Mouse (Mus musculus): ENCODE data around the gene Prss37.
A peak's percentile ranks its signal among the peaks of the same experiment; 100 is the strongest.

Prss37 gene

DNA sequence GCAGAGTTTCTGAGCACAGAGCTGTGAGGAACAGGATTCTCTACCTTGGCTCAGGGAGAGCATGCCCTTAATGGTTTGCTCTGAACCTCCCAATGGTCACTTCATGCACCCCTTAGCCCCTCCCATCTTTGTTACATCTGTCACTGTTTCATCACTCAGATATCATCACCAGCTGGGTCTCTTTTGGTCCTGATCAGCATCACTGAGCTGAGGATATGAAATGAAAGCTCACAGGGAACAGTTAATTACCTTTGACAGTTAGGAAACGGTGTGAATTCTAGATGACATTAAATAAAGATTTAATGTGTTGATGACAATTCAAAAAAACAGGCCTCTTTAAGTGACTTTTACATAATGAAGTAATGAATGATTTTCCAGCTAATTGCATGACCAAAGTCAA is at the start of gene Prss37:
Prss37 (minus strand) TSS at position 101 of the 400 bp plus-strand sequence.
- DNase-seq (ENCODE audit: low spot score in 2 of 2), result no peak

DNA sequence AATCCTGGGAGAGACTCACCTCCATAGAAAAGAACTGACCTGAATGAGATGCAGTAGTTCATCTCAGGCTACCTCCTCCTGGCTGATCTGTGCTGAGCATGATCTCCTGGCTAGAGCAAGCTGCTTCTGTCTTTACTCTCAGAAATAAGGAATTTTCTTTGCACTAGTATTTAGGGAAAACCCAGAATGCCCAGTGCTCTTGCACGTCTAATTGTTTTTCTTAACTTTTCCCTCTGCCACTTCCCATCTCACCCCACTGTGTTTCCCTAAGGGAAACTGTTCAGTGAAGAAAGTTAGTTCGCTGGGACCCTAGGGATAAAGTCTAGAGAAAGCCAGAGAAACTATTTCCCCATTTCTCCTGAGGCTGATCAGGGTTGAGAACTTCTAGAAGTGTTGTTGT is 35.6 kb upstream of the Prss37 start, which contains the start of gene Olfr461:
Olfr461 (minus strand) TSS at position 101 of the 400 bp plus-strand sequence.
- DNase-seq (ENCODE audit: low spot score in 2 of 2), result no peak

- DNase-seq (ENCODE audit: low spot score in 2 of 2), result no peak
Observed at GRCm38 (mm10) chr6:40544690-40545089, 25.4 kb upstream of the Prss37 start.

- DNase-seq (ENCODE audit: low spot score in 2 of 2), result no peak
Observed at GRCm38 (mm10) chr6:40493229-40493628, 26.1 kb downstream of the Prss37 start, which contains the start of gene Tas2r108. Gene Tas2r108, plus strand, starts transcription at chr6:40493529.

DNA sequence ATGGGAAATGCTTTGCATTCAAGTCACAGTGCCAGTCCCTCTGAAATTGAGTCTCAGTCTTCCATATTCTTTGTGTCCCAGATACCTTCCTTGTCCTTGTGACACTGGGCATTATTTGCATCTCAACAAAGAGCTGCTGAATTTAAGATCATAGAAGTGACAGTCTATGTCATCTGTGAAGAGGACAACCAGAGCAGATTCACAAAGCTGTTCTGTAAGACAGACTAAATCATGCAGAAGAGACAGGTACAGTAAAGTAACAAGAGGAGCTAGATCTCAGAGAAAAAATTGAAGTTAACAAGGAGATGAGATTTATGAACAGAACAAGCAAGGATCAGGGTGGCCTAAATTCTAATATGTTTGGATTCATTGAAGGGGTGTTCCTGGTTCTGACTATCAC is 28.4 kb downstream of the Prss37 start, which contains the start of gene Tas2r137:
Tas2r137 (plus strand) TSS at position 301 of the 400 bp plus-strand sequence.
- DNase-seq (ENCODE audit: low spot score in 2 of 2), result no peak

DNA sequence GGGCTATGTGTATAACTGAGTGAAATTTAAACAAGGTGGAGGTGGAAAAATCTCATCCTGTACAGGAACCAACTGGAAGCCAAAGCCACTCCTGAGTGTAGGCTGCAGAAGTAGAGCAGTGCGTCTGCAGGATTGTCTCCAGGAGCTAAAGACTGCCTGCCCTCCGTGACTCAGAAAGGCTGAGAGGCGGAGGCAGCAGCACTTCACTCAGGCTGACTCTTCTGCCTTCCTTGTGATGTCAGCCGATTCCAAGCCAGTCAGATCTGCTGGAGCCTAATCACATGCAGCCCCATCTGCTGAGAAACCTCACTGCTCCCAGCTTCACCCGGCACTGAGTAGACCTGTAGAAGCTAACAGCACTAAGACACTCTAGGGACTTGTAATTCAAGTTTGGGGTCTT is 37.0 kb downstream of the Prss37 start:
- no peak for DNase-seq (ENCODE audit: low spot score in 2 of 2)

- no peak for DNase-seq (ENCODE audit: low spot score in 2 of 2)
Observed at GRCm38 (mm10) chr6:40479705-40480104, 39.6 kb downstream of the Prss37 start.

- DNase-seq (ENCODE audit: low spot score in 2 of 2), result peak; percentile 8 to 11
Observed at GRCm38 (mm10) chr6:40476132-40476531, 43.2 kb downstream of the Prss37 start.

- peak; percentile 1 to 2 for DNase-seq (ENCODE audit: low spot score in 2 of 2)
Observed at GRCm38 (mm10) chr6:40471720-40472010, 47.6 kb downstream of the Prss37 start.

GRCm38 (mm10) chr6:40470916-40471719 is 48.2 kb downstream of the Prss37 start, which contains the start of gene Ssbp1:
Gene Ssbp1, plus strand, starts transcription at chr6:40471352.
- peak; percentile 90 to 93 for DNase-seq (ENCODE audit: low spot score in 2 of 2)

DNA sequence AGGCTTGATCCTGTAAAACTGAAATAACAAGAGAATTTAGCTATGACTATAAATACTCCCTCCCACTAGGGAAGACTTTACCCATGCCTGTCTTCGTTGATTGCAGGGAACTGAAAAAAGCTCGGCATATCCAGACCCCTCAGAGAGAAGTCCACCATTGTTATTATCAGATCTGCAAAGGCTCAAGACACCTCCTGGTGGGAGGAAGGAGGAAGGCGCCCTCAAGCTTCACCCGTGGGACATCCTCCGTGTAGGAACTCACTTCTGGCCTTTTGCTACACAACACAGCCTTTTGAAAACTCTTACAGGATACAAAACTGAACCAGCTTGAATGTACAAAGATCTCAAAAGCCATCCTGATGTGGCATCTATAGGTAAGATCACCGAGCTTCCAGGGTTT is 53.6 kb downstream of the Prss37 start:
- no peak for DNase-seq (ENCODE audit: low spot score in 2 of 2)
